Mouse (Mus musculus) heart, embryonic 14.5 days (tissue): ENCODE data around the gene Bri3bp. TPM values are rescaled to one million over a fixed set of nuclear protein-coding genes. Genes with fewer than 3 reads are reported as not detected.

Experiments
- ATAC-seq: fragments of 200-750 bp; cut with Nextera tagmentation; 2 replicates; pipeline ENCODE4 v1.8.0; 2017; ENCODE audit warnings: low read depth, moderate TSS enrichment; ENCODE audit not compliant: insufficient number of reproducible peaks, insufficient read depth, low FRiP score
- H3K27ac ChIP-seq, 2 experiments: fragments of 200-500 bp in 1 of 2; fragments of 300-500 bp in 1 of 2; sonication (generic) in 1 of 2; replicated peaks in 1 of 2; 2 replicates each; pipeline ENCODE4 v1.5.1; 2012 to 2014; ENCODE audit warnings: low read depth in 2 of 2, low read length in 2 of 2, control low read depth in 1 of 2, mild to moderate bottlenecking in 1 of 2, mixed read lengths in 1 of 2; ENCODE audit not compliant: control insufficient read depth in 1 of 2, insufficient read depth in 1 of 2
- H3K27me3 ChIP-seq: fragments of 300-500 bp; sonication (generic); 2 replicates; pipeline ENCODE4 v1.6.1; 2014; ENCODE audit warnings: mild to moderate bottlenecking, low read length, control low read depth; ENCODE audit not compliant: control insufficient read depth, insufficient read depth
- H3K36me3 ChIP-seq: fragments of 300-500 bp; sonication (generic); 2 replicates; pipeline ENCODE4 v1.6.1; 2014; ENCODE audit warnings: mild to moderate bottlenecking, control low read depth, low read length, mixed read lengths; ENCODE audit not compliant: control insufficient read depth, insufficient read depth
- H3K4me1 ChIP-seq, 2 experiments: fragments of 200-500 bp in 1 of 2; fragments of 300-500 bp in 1 of 2; sonication (generic) in 1 of 2; 2 replicates each; pipeline ENCODE4 v1.6.1; 2012 to 2014; ENCODE audit warnings: low read length in 2 of 2, control low read depth in 1 of 2, mixed read lengths in 1 of 2; ENCODE audit not compliant: control insufficient read depth in 2 of 2, insufficient read depth in 2 of 2
- H3K4me2 ChIP-seq: fragments of 300-500 bp; sonication (generic); 2 replicates; pipeline ENCODE4 v1.6.1; 2014; ENCODE audit warnings: mild to moderate bottlenecking, low read length
- H3K4me3 ChIP-seq, 2 experiments: fragments of 200-500 bp in 1 of 2; fragments of 300-500 bp in 1 of 2; sonication (generic) in 1 of 2; 2 replicates each; pipeline ENCODE4 v1.5.1; 2012 to 2014; ENCODE audit warnings: low read length in 2 of 2, mild to moderate bottlenecking in 2 of 2, control low read depth in 1 of 2, low read depth in 1 of 2, moderate library complexity in 1 of 2; ENCODE audit not compliant: control insufficient read depth in 1 of 2, insufficient read depth in 1 of 2
- H3K9ac ChIP-seq: fragments of 300-500 bp; sonication (generic); 2 replicates; pipeline ENCODE4 v1.6.1; 2014; ENCODE audit warnings: mild to moderate bottlenecking, low read length
- H3K9me3 ChIP-seq: fragments of 300-500 bp; sonication (generic); 2 replicates; pipeline ENCODE4 v1.6.1; 2016; ENCODE audit warnings: low read length, control low read depth; ENCODE audit not compliant: control insufficient read depth
- WGBS: fragments of 180-500 bp; shearing (Covaris S2); extraction: QIAGEN DNeasy Blood & Tissue Kit; methylation state at CpG from one replicate; pipeline ENCODE4 v1.1.7; 2014; 5-methylcytosine and 5-hydroxymethylcytosine counted together
- polyA plus RNA-seq: library from polyadenylated mRNA; unstranded; fragments of >200 nt; fragmentation: Nextera tagmentation; extraction: Ambion mirVana; gene quantifications from 2 replicates; pipeline ENCODE4 v1.2.1, GENCODE M21; 2014

Bri3bp gene
- polyA plus RNA-seq, 1 experiment from 2014 or later = 34.8 TPM

GRCm38 (mm10) chr5:125497821-125498600 lies 56.6 kb downstream of the Bri3bp start:
- H3K4me3 ChIP-seq = no peak overlapping the region
- H3K36me3 ChIP-seq = 0 out of 2 replicates have a peak, but pooled peaks cover 7% of the 10 kb centered on the region
- ATAC-seq = no peak
- H3K4me1 ChIP-seq = no peaks in the 10 kb centered on the region
- no peaks in the 10 kb centered on the region for H3K9me3 ChIP-seq
- no peaks in the 10 kb centered on the region for H3K27me3 ChIP-seq
- WGBS = 68% methylated on average over 12 of the region's 12 CpGs
- no peak overlapping the region for H3K27ac ChIP-seq
- H3K4me2 ChIP-seq = no peak overlapping the region
- no peak overlapping the region for H3K9ac ChIP-seq

GRCm38 (mm10) chr5:125501505-125501904 lies 60.1 kb downstream of the Bri3bp start:
- Histone ChIP-seq H3K27ac (no peak overlapping the region), H3K9ac (no peak overlapping the region), H3K4me1 (no peaks in the 10 kb centered on the region), H3K9me3 (no peaks in the 10 kb centered on the region), H3K27me3 (no peaks in the 10 kb centered on the region), H3K36me3 (peaks cover 17% of the 10 kb centered on the region; the same call in 1 of the 2 replicates), H3K4me2 (no peak overlapping the region), H3K4me3 (no peak overlapping the region)
- 84% methylated on average over 6 of the region's 6 CpGs for WGBS
- ATAC-seq = no peak

GRCm38 (mm10) chr5:125502186-125502585 lies 60.8 kb downstream of the Bri3bp start:
- no peak overlapping the region for H3K9ac ChIP-seq
- no peaks in the 10 kb centered on the region for H3K9me3 ChIP-seq
- no peak for ATAC-seq
- H3K36me3 ChIP-seq = peaks cover 20% of the 10 kb centered on the region; the same call in 1 of the 2 replicates
- 40% methylated on average over 3 of the region's 3 CpGs for WGBS
- H3K4me3 ChIP-seq = no peak overlapping the region
- H3K4me2 ChIP-seq = no peak overlapping the region
- H3K27ac ChIP-seq = no peak overlapping the region
- no peaks in the 10 kb centered on the region for H3K4me1 ChIP-seq
- no peaks in the 10 kb centered on the region for H3K27me3 ChIP-seq

- Histone ChIP-seq H3K4me1 (no peaks in the 10 kb centered on the region), H3K9me3 (no peaks in the 10 kb centered on the region), H3K36me3 (peaks cover 20% of the 10 kb centered on the region; the same call in 1 of the 2 replicates), H3K4me3 (no peak overlapping the region), H3K9ac (no peak overlapping the region), H3K4me2 (no peak overlapping the region), H3K27me3 (no peaks in the 10 kb centered on the region), H3K27ac (no peak overlapping the region)
- 86% methylated on average over 6 of the region's 6 CpGs for WGBS
- ATAC-seq = no peak
Observed at GRCm38 (mm10) chr5:125503628-125504027, 62.3 kb downstream of the Bri3bp start.

GRCm38 (mm10) chr5:125504692-125505091 lies 63.3 kb downstream of the Bri3bp start:
- Histone ChIP-seq H3K4me2 (no peak overlapping the region), H3K4me1 (no peaks in the 10 kb centered on the region), H3K9ac (no peak overlapping the region), H3K27me3 (no peaks in the 10 kb centered on the region), H3K36me3 (peaks cover 25% of the 10 kb centered on the region; the same call in 1 of the 2 replicates), H3K9me3 (no peaks in the 10 kb centered on the region), H3K27ac (no peak overlapping the region), H3K4me3 (no peak overlapping the region)
- ATAC-seq = no peak
- 78% methylated on average over 11 of the region's 11 CpGs for WGBS

GRCm38 (mm10) chr5:125505968-125506367 lies 64.6 kb downstream of the Bri3bp start:
- no peak for ATAC-seq
- Histone ChIP-seq H3K9ac (no peak overlapping the region), H3K9me3 (no peaks in the 10 kb centered on the region), H3K27me3 (no peaks in the 10 kb centered on the region), H3K4me3 (no peak overlapping the region), H3K27ac (no peak overlapping the region), H3K4me2 (no peak overlapping the region), H3K4me1 (no peaks in the 10 kb centered on the region), H3K36me3 (peaks cover 29% of the 10 kb centered on the region; the same call in 1 of the 2 replicates)
- 71% methylated on average over 15 of the region's 15 CpGs for WGBS

- no peak overlapping the region for H3K4me2 ChIP-seq
- peaks cover 38% of the 10 kb centered on the region for H3K36me3 ChIP-seq
- no peak overlapping the region for H3K9ac ChIP-seq
- H3K4me3 ChIP-seq = no peak overlapping the region
- 91% methylated on average over 9 of the region's 9 CpGs for WGBS
- no peak overlapping the region for H3K27ac ChIP-seq
- H3K4me1 ChIP-seq = no peaks in the 10 kb centered on the region
- no peaks in the 10 kb centered on the region for H3K9me3 ChIP-seq
- H3K27me3 ChIP-seq = no peaks in the 10 kb centered on the region
- no peak for ATAC-seq
Observed at GRCm38 (mm10) chr5:125507582-125507981, 66.2 kb downstream of the Bri3bp start.

- no peak overlapping the region for H3K4me3 ChIP-seq
- no peaks in the 10 kb centered on the region for H3K9me3 ChIP-seq
- no peaks in the 10 kb centered on the region for H3K27me3 ChIP-seq
- no peak overlapping the region for H3K27ac ChIP-seq
- WGBS = 84% methylated on average over 10 of the region's 10 CpGs
- no peak for ATAC-seq
- H3K4me2 ChIP-seq = no peak overlapping the region
- H3K9ac ChIP-seq = no peak overlapping the region
- H3K4me1 ChIP-seq = no peaks in the 10 kb centered on the region
- peaks cover 42% of the 10 kb centered on the region for H3K36me3 ChIP-seq
Observed at GRCm38 (mm10) chr5:125508006-125508405, 66.6 kb downstream of the Bri3bp start.
